Mouse (Mus musculus) gastrocnemius, postnatal 10 days (tissue): Measurements from ENCODE around the gene Pank3. TPM values are rescaled to one million over a fixed set of nuclear protein-coding genes. Genes with fewer than 3 reads are reported as not detected.

ENCODE experiments used
- DNase-seq: peaks from one replicate; pipeline ENCODE4 v3.0.0; 2021; ENCODE audit warnings: mixed read lengths
- long read RNA-seq, 2 experiments: library from polyadenylated mRNA; stranded (forward); transcript quantifications; one replicate each; pipeline ENCODE4 v2.0.0; 2021
- total RNA-seq, 2 experiments: library from RNA; stranded (reverse); gene quantifications; 2 replicates each; pipeline ENCODE4 v1.2.3; 2021

Gene Pank3
- total RNA-seq = 10 to 100 TPM; 21.4 to 23.3 TPM
- long read RNA-seq, experiment 1, full-length matches to known transcripts = 5 of 8 reads
- long read RNA-seq, experiment 1, partial matches to known transcripts = 0 of 8 reads
- long read RNA-seq, experiment 1, other reads (novel, unspliced or antisense) = 3 of 8 reads
- long read RNA-seq, experiment 2, full-length matches to known transcripts = 5 of 9 reads
- long read RNA-seq, experiment 2, partial matches to known transcripts = 2 of 9 reads
- long read RNA-seq, experiment 2, other reads (novel, unspliced or antisense) = 2 of 9 reads

DNA sequence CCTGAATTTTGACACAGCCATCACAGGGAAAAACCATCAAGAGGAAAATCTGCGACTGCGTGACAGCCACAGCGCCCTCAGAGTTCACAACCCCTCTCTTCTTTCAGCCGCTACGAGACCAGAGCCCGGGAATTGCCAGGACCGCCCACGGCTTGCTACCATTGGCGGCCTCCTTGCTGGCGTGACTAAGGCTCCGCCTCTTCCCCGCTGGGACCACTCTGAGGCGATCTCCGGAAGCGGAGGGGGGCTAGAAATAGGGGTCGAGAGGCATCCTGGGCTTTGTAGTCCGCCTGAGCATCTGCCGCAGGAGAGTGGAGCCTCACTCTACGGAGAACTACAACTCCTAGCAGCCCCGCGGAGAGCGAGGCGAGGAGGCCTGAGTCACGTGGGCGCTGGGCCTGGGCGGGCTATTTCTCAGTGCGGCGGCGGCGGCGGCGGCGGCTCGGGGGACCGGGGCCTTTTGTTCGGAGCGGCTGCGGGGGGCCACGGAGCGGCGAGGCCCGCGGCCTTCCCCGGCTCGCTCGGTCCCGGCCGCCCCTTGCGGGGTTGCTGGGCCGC lies at the start of gene Pank3:
Pank3 (plus strand) TSS at position 297 of the 558 bp plus-strand sequence.
- DNase-seq = peak; percentile 91

DNA sequence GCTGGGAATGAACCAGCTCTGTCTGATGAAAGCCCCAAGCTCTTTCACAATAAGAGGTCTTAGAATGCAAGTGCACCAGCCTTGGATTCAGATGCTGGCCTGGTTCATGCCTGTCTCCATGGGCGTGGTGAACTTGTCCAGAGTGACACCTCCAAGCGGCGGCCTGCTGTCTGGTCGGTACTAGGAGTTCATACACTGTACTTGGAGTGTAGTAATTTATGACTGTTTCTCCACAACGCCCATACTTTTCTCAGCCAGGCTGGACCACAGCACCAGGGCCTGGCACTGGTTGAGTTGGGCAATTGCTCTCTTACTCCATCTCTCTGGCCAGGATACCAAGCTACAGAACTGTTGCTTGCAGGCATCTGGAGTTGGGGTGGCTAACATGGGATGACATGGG lies 45.4 kb upstream of the Pank3 start:
- DNase-seq = no peak

DNA sequence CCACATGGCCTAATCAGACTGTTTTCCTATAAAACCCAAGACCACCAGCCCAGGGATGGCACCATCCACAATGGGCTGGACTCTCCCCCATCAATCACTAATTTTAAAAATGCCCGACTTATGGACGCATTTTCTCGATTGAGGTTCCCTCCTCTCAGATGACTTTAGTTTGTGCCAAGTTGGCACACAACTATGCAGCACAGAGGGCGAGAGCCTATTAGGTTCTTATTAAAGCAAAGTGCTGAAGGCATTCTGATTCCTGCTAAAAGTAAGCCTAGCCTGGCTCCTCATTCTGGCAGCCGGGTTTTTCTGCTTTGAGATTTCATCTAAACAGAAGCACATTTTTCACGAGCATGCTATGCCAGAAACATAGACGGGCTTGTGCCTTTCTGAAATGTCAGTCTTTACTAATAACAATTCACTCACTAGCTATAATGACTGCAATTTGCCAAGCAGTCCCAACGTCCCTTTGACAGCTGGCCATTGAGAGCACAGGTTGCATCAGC lies 42.9 kb upstream of the Pank3 start:
- DNase-seq = no peak

DNA sequence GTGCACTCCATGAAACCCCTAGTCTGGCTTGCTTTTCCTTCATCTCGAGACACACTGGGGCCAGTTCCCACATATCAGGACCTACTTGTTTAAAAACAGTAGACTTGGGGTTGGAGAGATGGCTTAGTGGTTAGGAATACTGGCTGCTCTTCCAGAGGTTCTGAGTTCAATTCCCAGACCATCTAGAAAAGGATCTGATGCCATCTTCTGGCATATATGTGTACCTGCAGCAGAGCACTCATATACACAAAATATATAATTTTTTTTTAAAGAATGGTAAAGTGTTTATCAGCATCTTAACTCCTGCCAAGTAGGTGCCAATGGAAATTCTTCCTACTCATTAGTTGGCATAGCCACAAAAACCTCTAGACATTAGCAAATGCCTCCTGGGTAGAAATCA lies 41.1 kb upstream of the Pank3 start:
- DNase-seq = no peak

DNA sequence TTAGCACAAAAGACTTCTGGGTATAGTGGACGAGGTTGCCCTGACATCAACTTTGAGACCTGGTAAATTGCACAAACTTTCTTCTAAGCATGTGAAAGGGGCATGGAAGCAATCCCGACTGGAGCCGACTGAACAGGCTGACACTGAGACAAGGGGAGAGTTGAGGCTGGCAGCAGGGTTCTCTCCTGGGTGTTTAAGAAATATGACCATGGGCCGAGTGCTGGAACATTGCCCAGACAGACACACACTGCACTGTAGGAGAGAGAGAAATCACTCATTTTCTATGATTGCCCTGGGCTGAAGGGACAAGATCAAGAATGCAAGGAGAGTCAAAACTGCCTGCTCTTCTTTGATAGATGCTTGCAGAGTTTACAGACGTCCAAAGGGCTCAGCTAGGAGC lies 40.1 kb upstream of the Pank3 start:
- no peak for DNase-seq

DNA sequence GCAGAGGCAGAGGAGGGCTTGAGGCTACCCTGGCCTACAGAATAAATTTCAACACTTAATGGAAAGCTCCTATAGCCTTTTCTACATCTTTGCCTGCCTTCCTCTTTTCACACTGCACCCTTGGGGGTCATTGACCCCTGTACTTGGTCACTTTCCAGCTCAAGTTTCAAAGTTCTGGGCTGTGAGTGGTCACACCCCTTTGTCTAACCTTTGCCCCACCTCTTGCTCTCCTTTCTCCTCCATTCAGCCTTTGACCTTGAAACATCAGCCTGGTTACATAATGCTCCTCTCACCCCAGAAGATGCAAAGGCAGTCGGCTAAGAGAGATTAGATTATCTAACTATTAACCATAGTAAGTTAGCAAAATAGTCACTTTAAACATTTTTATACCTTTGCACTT lies 36.9 kb upstream of the Pank3 start:
- no peak for DNase-seq

DNA sequence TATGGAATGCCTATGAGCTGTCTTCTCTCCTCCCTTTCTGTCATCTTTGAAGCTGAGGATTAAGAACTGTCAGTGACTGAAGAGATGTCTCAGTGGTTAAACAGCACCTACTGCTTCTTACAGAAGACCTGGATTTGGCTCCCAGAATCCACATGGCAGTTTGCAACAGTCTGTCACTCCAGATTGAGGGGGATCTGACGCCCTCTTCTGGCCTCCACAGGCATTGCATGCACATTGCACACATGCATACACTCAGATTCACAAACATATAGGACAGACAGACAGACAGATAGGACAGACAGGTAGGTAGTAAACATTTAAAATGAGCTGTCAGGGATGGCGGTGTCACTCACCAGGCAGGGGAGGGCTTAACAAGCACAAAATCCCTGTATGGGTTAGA lies 32.5 kb upstream of the Pank3 start:
- no peak for DNase-seq

DNA sequence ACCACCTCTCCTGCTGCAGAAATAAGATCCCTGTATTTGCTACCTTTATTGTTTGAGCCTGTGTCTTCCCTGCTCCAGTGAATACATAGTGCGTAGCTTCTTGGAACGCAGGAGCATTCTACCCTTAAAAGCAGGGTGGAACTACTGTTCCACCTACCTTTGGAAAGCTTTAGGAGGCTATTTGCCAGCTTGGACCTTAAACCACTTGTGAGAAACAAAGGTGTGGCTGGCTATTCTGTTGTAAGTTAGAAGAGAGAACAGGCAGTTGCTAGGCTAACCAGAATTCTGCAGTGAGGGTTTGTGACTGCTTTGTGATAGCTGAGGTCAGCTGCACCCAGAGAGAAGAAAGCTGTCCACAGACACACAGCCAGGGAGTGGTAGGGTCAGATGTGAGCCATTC lies 32.0 kb upstream of the Pank3 start:
- no peak for DNase-seq

DNA sequence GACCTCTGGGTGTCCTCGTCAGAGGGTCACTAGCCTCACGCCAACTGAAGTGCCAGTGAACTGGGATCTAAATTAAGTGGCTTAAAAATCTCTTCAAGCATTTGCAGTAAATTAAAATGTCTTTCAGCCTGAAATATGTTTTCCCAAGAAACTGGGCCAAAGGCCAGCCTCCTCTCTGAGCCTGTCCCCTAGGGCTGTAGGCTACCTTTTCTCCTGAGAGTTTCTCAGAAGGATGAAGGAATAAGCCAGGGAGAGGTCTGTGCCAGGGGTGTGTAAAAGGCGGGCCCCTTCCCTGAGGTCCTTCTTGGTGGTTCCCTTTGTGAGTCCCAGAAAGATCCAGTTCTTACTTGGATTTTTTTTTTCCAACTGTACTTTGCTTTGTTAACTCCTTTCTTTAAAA lies 31.2 kb upstream of the Pank3 start:
- DNase-seq = no peak

DNA sequence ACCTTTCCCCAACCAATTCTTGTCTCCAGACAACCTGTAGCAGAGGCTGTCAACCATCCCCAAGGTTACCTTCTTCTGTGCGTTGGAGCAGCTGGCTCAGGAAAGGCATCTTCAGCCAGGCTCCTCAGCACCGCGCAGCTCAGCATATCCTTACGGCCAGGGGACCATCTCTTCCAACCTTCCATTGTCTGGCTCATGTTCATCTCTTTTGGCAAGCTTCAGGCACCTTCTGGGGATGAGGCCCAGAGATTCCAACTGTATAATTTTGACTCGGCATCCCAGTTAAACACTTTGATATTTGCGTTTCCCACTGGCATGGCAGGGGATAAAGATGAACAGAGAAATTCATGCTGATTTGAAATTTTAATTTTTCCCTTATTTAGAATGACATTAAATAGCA lies 25.7 kb upstream of the Pank3 start:
- DNase-seq = no peak

DNA sequence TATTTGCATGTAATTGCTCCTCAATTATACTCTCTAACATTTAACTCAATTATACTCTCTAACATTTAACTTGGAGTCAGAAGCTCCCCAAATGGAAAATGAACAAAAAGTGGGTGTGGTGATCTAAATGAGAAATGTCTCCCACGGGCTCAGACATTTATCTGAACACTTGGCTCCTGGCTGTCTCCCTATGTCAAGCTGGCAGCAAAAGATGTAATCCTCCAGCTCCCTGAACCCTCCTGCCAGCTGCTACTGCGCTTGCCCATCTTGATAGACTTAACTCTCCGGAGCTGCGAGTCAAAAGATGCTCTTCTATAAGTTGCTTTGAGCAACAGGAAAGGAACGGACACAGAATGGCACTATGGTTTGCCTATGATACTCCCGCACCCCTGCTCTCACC lies 24.7 kb upstream of the Pank3 start:
- no peak for DNase-seq

DNA sequence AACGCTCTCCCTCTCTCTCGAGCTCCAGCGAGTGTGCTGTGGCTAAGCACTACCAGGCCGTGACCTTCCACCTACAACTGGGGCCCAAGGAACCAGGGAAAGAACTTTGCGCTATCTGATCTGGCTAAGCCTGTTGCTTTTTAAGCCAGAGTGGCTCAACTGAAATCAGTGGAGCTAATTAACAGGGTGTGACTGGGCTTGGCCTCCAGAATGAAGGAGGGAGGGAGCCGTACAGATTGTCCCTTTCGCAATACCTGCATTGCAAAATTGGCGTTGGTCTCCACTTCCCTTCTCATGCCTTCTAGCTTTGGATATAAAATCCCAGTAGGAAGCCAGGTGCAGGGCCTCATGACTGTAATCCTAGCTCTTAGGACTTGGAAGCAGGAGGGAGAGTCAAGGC lies 18.7 kb upstream of the Pank3 start:
- peak; percentile 7 for DNase-seq

DNA sequence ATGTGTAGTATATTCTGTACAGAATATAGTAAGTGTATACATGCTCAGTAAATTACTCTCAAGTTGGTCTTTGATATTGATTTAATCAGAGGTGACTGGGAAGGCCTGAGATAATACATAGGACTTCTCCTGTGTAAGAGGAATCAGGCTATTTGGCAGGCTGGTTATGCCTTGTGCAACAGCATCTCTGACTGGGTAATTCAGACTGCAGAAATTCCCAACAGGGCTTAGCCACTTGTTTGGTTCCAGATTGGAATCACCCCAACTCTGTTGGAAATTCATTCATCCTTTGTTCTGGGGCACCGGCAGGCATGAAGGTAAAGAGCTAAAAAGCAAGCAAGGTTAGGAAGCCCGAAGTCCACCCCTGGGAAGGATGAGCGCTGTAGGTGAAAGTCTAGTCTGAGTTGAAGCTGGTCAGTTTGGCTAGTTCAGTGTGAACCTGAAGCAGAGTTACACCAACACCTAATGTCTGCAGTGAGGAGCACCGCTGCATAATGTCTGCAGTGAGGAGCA lies 14.3 kb upstream of the Pank3 start:
- DNase-seq = no peak

DNA sequence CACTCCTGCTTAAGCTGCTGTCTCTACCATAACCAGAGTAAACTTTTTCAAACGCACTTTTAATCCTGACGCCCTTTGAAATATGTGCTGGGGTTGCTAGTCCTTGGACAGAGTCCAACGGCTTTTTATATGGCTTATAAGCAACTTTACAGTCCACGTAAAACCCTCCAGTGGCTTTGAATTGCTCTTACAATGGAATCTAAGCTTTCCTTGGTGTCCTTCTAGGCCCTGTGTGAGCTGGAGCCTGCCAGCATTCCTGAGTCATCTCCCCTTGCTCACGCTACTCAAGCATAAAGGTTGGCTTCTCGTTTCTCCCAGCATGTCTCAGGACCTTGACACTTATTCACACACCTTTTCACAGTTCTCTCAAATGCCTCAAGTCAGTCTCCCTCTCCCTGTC lies 13.7 kb upstream of the Pank3 start:
- no peak for DNase-seq

DNA sequence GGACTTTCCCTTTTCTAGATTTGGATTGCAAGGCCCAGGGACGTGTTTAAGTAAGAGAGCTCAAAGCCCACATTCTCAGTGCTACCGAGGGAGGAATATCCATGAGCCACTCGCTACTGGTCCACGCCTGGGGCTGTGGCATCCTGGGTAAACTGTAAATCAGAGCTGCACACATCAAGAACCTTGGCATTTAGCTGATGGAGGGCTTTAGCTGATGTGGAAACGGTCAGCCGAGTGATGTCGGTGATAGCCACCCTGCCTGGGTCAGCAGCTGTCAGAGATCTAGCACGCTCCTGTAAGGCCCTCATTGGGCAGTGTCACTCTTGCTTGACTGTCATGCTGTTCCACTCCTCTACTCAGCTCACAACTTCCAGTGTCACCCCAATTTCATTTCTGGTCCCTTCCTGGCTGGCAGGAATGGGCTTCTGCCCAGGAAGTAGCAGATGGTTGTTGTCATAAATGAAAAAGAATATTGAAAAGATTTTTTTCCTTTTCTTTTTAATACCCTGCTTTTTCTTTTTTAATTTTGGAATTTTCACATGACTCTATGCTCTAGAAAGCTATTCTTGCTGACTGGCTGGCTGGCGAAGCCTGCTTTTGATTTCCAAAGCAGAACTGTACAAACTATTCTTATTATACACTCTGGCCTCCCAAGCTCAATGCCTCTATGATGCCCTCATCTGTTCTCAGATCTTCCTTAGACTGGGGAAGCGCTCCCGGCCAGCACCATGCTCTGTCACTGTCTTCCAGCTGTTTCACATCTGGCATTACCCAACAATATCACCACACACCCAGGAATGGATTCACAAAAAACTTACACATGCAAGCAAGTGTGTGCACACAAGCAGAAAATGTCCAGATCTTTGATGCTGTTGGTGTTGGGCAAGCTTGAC lies 12.6 kb upstream of the Pank3 start:
- no peak for DNase-seq

DNA sequence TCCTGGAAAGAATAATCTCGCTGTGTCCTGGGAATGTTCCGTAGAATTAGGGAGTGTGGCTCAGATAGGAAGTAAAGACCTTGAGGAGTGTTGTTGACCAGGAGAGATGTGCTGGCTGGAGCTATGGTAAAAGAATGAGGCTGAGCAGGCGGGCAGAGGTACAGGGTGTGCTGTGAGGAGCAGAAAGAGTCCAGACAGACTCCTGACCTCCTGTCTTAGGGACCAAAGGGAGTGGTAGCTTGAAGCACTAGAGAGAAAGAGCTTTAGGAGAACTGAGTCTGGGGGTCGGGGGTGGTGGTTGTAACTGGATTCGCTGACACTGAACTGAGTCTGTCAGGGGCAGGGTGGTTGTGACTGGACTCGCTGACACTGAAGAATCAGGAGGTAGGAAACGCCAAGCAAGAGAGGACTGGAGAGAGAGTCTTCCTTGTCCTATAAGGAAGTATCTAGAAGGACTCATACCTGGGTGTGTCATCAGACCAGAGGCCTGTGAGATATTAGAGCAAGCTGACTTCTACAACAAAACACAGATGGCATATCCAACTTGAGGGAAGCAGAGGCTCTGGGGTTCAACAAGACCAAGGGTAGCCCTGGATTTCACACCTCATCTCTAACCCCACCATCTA lies 9.2 kb upstream of the Pank3 start:
- DNase-seq = no peak

DNA sequence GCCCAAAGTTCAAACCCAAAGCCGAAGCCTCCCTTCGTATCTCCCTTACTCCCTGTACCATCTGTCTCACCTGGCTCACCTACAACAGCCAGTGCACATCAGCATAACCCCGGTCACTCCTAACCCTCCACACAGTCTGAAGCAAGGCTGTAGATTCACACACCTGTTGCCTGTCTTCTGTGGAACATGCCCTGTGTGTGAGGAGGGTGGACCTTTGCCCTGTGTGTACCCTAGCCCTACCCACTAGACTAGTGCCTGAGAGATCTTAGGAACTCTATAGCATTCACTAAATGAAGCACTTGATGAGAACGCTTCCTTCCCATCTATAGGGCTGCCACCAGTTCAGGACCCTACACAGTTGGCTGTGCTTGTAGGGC lies 8.7 kb upstream of the Pank3 start:
- no peak for DNase-seq

DNA sequence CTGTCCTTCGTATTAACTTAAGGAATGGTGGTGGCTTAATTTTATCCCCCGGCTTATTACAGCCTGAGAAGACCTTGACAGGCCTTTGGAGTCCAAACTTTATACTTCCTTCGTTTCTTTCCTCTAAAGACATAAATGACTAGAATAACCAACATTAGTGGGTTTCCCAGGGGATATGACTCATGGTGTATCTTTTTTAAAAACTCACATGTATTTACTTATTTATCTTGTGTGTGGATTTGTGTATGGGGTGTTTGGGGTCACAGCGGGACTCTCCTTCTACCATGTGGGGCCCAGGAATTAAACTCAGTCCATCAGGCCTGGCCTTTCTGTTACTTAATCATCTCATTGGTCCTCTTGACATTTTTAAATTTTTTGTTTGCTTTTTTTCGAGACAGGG lies 2.4 kb upstream of the Pank3 start:
- no peak for DNase-seq

DNA sequence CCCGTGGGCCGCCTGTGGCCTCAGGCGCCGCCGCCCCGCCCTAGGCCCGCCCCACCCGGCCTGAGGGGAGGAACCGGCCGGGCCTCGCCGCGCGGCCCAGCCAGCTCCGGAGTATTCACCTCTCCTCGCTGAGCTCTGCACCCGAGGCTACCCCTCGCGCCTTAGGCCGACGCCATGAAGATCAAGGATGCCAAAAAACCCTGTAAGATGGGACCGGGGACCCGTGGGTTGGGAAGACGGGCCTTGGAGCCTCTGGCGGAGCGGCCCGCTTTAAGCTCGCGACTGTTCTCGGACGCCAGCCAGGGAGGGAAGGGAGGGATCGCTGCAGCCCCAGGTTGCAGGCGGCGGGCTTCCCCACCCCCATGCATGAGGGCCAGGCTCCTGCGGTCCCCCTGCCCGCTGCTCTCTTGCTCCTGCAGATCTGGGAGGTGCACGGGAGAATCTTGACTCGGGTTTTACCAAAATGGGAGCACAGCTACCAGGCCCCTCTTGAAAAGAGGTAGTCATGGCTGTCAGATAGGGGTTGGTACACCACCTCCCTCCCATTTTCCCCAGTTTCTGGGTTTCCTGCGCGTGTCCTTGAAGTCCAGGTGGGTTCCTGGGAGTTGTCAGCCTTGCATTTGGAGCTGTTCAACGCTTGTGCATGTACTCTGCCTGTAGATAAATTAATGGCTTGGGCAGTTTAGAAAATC lies 608 bp downstream of the Pank3 start:
- DNase-seq = peak; percentile 79

DNA sequence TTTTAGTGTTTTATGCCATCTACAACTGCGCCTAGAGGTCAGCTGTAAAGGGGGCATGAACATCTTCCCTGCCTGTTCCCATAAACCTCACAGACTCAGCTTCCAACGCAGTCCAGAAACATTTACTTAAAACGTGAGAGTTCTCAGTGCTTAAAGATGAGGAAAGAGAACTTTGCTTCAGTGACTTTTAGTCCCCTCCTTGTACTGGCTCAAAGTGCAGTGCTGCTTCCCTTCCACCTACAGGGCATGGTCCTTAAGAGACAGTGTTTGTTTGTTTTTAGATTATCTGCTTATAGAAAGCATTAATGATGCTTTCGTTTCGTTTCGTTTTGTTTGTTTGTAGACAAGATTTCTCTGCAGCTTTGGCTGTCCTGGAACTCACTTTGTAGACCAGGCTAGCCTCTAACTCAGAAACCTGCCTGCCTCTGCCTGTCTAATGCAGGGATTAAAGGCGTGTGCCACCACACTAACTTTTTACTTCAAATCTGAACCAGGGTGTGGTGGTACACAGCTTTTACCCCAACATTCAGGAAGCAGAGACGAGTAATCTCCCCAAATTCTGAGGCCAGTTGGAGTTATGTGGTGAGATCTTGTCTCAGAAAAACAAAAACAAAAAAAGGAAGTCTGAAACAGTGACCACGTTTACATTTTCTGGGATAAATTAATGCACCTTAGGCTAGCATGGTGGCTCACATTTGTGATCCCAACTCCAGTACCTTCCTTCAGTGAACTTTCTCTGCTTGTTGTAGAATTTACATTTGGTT lies 1.6 kb downstream of the Pank3 start:
- no peak for DNase-seq

DNA sequence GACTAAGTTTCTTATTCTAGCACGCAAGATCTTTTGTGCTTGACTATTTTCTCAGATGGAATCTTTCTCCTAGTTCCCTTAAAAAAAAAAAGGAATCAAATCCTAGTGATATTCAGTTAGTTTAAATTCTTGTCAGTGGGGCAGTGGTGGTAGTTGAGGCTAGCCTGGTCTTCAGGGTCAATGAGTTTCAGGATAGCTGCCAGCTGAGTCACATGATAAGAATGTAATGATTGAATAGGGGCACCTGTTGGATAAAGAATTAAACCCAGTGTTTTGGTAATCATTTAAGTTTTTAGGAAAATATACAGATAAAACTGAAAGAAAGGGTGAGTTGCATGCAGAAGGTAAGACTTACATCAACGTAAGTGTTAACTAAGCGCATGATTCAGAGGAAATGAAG lies 6.3 kb downstream of the Pank3 start:
- DNase-seq = no peak
